Mouse (Mus musculus) large intestine, adult 2 months (tissue): Measurements from ENCODE around the gene Clec4f. TPM values are rescaled to one million over a fixed set of nuclear protein-coding genes. Genes with fewer than 3 reads are reported as not detected.
A peak's percentile ranks its signal among the peaks of the same experiment; 100 is the strongest.

Source experiments
- DNase-seq: peaks from one replicate; pipeline ENCODE4 v3.0.0-alpha.2; 2012; ENCODE audit warnings: low read depth, low spot score
- WGBS: fragments of 180-500 bp; shearing (Covaris S2); methylation state at CpG from one replicate; pipeline ENCODE4 v1.1.7; 2018; 5-methylcytosine and 5-hydroxymethylcytosine counted together
- polyA plus RNA-seq: library from polyadenylated mRNA; depleted of rRNA; stranded (reverse); fragments of >200 nt; gene quantifications from 2 replicates; pipeline ENCODE4 v1.2.3, GENCODE M21; 2012; rRNA removed

Clec4f gene
- not detected in 2 replicates for polyA plus RNA-seq

GRCm38 (mm10) chr6:83656087-83656486 is at the start of gene Clec4f:
Gene Clec4f (minus strand): TSS chr6:83656187.
- DNase-seq = no peak
- 94% methylated on average over 2 of the region's 2 CpGs for WGBS

GRCm38 (mm10) chr6:83704701-83705100 is 48.7 kb upstream of the Clec4f start:
- 29% methylated on average over 5 of the region's 5 CpGs for WGBS
- no peak for DNase-seq

GRCm38 (mm10) chr6:83704294-83704693 is 48.3 kb upstream of the Clec4f start:
- 22% methylated on average over 1 of the region's 1 CpGs for WGBS
- no peak for DNase-seq

GRCm38 (mm10) chr6:83703722-83704078 is 47.7 kb upstream of the Clec4f start:
- no peak for DNase-seq
- 1% methylated on average over 10 of the region's 10 CpGs for WGBS

GRCm38 (mm10) chr6:83703000-83703721 is 47.2 kb upstream of the Clec4f start:
- no peak for DNase-seq
- WGBS = 3% methylated on average over 27 of the region's 27 CpGs

- 3% methylated on average over 53 of the region's 53 CpGs for WGBS
- no peak for DNase-seq
Measured at GRCm38 (mm10) chr6:83702146-83702999, 46.4 kb upstream of the Clec4f start.

GRCm38 (mm10) chr6:83701001-83701400 is 45.0 kb upstream of the Clec4f start:
- WGBS = 2% methylated on average over 11 of the region's 11 CpGs
- no peak for DNase-seq

- WGBS = 7% methylated on average over 5 of the region's 5 CpGs
Measured at GRCm38 (mm10) chr6:83699971-83700370, 44.0 kb upstream of the Clec4f start.

GRCm38 (mm10) chr6:83697932-83698331 is 41.9 kb upstream of the Clec4f start:
- WGBS = 8% methylated on average over 8 of the region's 8 CpGs

More at GRCm38 (mm10) chr6:83699971-83700370, 44.0 kb upstream of the Clec4f start:
- no peak for DNase-seq

GRCm38 (mm10) chr6:83696684-83697083 is 40.7 kb upstream of the Clec4f start:
- 2% methylated on average over 7 of the region's 7 CpGs for WGBS
- DNase-seq = no peak

More at GRCm38 (mm10) chr6:83697932-83698331, 41.9 kb upstream of the Clec4f start:
- DNase-seq = no peak

GRCm38 (mm10) chr6:83695731-83696130 is 39.7 kb upstream of the Clec4f start:
- no peak for DNase-seq
- 10% methylated on average over 3 of the region's 3 CpGs for WGBS

- 1% methylated on average over 9 of the region's 9 CpGs for WGBS
- DNase-seq = peak; percentile 27
Measured at GRCm38 (mm10) chr6:83693835-83694234, 37.8 kb upstream of the Clec4f start.

GRCm38 (mm10) chr6:83692962-83693361 is 37.0 kb upstream of the Clec4f start:
- WGBS = 8% methylated on average over 12 of the region's 12 CpGs
- DNase-seq = no peak

- WGBS = 57% methylated on average over 2 of the region's 2 CpGs
- DNase-seq = no peak
Measured at GRCm38 (mm10) chr6:83690936-83691335, 34.9 kb upstream of the Clec4f start.

GRCm38 (mm10) chr6:83690277-83690676 is 34.3 kb upstream of the Clec4f start:
- peak; percentile 16 for DNase-seq
- 43% methylated on average over 4 of the region's 5 CpGs for WGBS

GRCm38 (mm10) chr6:83689374-83689773 is 33.4 kb upstream of the Clec4f start:
- no peak for DNase-seq
- WGBS = 72% methylated on average over 4 of the region's 4 CpGs

- DNase-seq = no peak
- 62% methylated on average over 4 of the region's 4 CpGs for WGBS
Measured at GRCm38 (mm10) chr6:83677757-83678156, 21.8 kb upstream of the Clec4f start, which contains the start of gene Cd207. Gene Cd207 (minus strand): TSS chr6:83677857.

GRCm38 (mm10) chr6:83673395-83673794 is 17.4 kb upstream of the Clec4f start:
- WGBS = 11% methylated on average over 4 of the region's 4 CpGs
- peak; percentile 11 for DNase-seq

GRCm38 (mm10) chr6:83665009-83665408 is 9.0 kb upstream of the Clec4f start:
- no peak for DNase-seq
- WGBS = 86% methylated on average over 2 of the region's 2 CpGs

- 68% methylated on average over 4 of the region's 4 CpGs for WGBS
- no peak for DNase-seq
Measured at GRCm38 (mm10) chr6:83660821-83661220, 4.8 kb upstream of the Clec4f start.

- no peak for DNase-seq
- 43% methylated on average over 10 of the region's 10 CpGs for WGBS
Measured at GRCm38 (mm10) chr6:83646715-83647114, 9.3 kb downstream of the Clec4f start.
